Mouse (Mus musculus): ENCODE data around the gene Ssxb5. TPM values are rescaled to one million over a fixed set of nuclear protein-coding genes. Genes with fewer than 3 reads are reported as not detected.

The Ssxb5 gene
- polyA plus RNA-seq (2012; rRNA removed; ENCODE audit: low replicate concordance) = not detected in 2 replicates

DNA sequence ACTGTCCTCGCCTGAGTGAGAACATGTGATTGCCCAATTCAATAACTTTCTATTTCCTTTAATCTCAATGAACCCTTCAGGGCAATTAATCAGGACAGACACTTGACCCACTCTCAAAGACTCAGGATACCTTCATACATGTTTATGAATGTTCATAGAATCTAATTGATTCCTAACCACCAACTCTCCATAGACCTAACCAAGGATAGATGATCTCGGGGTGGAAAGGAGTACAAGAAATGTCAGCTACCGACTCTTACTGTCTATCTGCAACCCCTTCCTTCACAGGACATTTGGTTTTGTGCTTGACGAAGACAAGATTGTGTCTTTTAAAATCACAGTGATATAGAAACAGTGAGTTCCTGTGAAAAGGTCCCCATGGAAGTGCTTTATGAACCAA is at the start of gene Ssxb5:
TSS of gene Ssxb5 (plus strand) at position 301 of the 400 bp plus-strand sequence.

DNA sequence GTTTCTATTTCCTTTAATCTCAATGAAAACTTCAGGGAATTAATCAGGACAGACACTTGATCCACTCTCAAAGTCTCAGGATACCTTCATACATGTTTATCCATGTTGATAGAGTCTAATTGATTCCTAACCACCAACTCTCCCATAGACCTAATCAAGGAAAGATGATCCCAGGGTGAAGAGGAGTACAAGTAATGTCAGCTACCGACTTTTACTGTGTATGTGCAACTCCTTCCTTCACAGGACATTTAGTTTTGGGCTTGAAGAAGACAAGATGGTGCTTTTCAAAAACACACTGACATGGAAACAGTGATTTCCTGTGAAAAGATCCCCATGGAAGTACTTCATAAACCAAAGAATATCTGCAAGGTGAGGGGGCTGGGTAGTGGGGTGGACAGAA is 40.2 kb downstream of the Ssxb5 start, which contains the start of gene Gm6592:
TSS of gene Gm6592 (plus strand) at position 301 of the 400 bp plus-strand sequence.

Other genes with a start within 250 kb of the Ssxb5 start
- not detected in 2 replicates for gene Ssxb3, start 211.9 kb upstream of the Ssxb5 start, polyA plus RNA-seq (2012; rRNA removed; ENCODE audit: low replicate concordance)
- gene Ssxb8, start 112.8 kb upstream of the Ssxb5 start, polyA plus RNA-seq (2012; rRNA removed; ENCODE audit: low replicate concordance) = not detected in 2 replicates
- not detected in 2 replicates for gene Ssx9, start 55.3 kb upstream of the Ssxb5 start, polyA plus RNA-seq (2012; rRNA removed; ENCODE audit: low replicate concordance)
- not detected in 2 replicates for gene Gm6592, start 40.3 kb downstream of the Ssxb5 start, polyA plus RNA-seq (2012; rRNA removed; ENCODE audit: low replicate concordance)
- not detected in 2 replicates for gene Gm5751, start 70.6 kb downstream of the Ssxb5 start, polyA plus RNA-seq (2012; rRNA removed; ENCODE audit: low replicate concordance)
- 0.65 and 3.6 TPM in 2 replicates for gene B630019K06Rik, start 88.7 kb downstream of the Ssxb5 start, polyA plus RNA-seq (2012; rRNA removed; ENCODE audit: low replicate concordance)
- gene Fthl17b, start 159.3 kb downstream of the Ssxb5 start, polyA plus RNA-seq (2012; rRNA removed; ENCODE audit: low replicate concordance) = not detected in 2 replicates
- gene Fthl17c, start 172.9 kb downstream of the Ssxb5 start, polyA plus RNA-seq (2012; rRNA removed; ENCODE audit: low replicate concordance) = not detected in 2 replicates
- gene Fthl17d, start 183.1 kb downstream of the Ssxb5 start, polyA plus RNA-seq (2012; rRNA removed; ENCODE audit: low replicate concordance) = not detected in 2 replicates
- gene Fthl17e, start 229.8 kb downstream of the Ssxb5 start, polyA plus RNA-seq (2012; rRNA removed; ENCODE audit: low replicate concordance) = not detected in 2 replicates